Mouse (Mus musculus) spleen, adult 2 months (tissue): ENCODE results near the gene Tnik.

ENCODE experiments used
- CTCF ChIP-seq: fragments of 200-500 bp; IDR thresholded peaks from 2 replicates; pipeline ENCODE4 v1.5.1; 2011; ENCODE audit warnings: mild to moderate bottlenecking, inconsistent platforms; ENCODE audit not compliant: insufficient read depth, insufficient read length, insufficient replicate concordance; ENCODE audit errors: extremely low read depth
- POLR2A ChIP-seq: fragments of 200-500 bp; IDR thresholded peaks from 2 replicates; pipeline ENCODE4 v1.6.1; 2011; ENCODE audit warnings: low read depth, low read length, inconsistent platforms

DNA sequence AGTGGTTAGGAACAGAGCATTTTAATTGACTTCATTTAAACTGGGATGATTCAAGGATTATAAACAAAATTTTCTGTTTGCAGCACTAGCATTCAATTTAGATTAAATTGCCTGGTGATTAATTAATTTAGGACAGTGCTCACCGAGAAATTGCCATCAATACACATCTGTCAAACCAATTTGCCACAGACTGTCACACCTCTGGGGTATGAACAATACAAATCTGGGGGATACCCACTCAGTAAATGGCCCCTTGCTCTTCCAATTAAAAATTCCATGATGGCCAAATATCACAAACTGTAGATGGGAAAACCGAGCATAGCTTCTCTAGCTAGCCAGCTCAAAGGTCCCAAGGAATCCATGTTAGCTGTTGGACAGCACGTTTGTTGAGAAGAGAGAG lies 419.4 kb downstream of the Tnik start:
- TF ChIP-seq CTCF (no peak), POLR2A (no peak)
